24 mouse cellular contexts compared by ENCODE assay signal in the genomic region with DNA sequence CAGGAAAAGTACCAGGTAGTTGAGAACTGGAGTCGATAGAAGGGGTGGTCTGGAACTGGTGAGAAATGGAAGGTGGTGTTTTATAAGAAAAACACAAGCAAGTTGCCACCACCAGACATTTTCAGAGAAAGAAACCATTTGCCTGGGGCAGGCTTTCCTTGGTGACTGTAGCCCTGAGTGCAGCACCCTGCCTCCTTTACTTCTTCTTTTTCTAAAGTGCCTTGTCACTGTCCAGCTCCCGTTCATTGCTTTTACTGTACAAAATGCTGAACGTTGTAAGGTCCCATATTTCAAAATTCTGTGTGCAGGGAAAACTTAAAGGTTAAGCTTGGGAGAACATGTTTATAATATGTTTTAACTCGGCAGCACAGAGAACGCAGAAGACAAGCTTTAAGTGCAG.
"Had no signal": no experiment of that assay in that cellular context is flagged by ENCODE, and none has a peak within 500 bp of the region (broad histone marks: within the 10 kb centered on the region; RNA-seq: fewer than 3 reads in every experiment).

No protein-coding gene starts in this region.

- ATAC-seq: intestine, postnatal 0 days; liver, embryonic 12.5 days had no signal

- H3K27me3 ChIP-seq: kidney, embryonic 15.5 days; limb, embryonic 13.5 days; liver, embryonic 12.5 days; liver, embryonic 15.5 days; lung, embryonic 15.5 days; megakaryocyte, embryonic 14.5 days; neural tube, embryonic 12.5 days; neural tube, embryonic 15.5 days had no signal

- H3K4me1 ChIP-seq: liver, embryonic 12.5 days; liver, embryonic 15.5 days; midbrain, embryonic 10.5 days; neural tube, embryonic 12.5 days; neural tube, embryonic 15.5 days had no signal

- H3K4me3 ChIP-seq: kidney, embryonic 15.5 days; limb, embryonic 13.5 days; liver, embryonic 12.5 days; liver, embryonic 15.5 days; lung, embryonic 15.5 days; megakaryocyte, embryonic 14.5 days; midbrain, embryonic 10.5 days; neural tube, embryonic 12.5 days; neural tube, embryonic 15.5 days had no signal

- H3K36me3 ChIP-seq: kidney, embryonic 15.5 days; limb, embryonic 13.5 days; liver, embryonic 12.5 days; liver, embryonic 15.5 days; lung, embryonic 15.5 days; midbrain, embryonic 10.5 days; neural tube, embryonic 12.5 days; neural tube, embryonic 15.5 days had no signal

- H3K27ac ChIP-seq: kidney, embryonic 15.5 days; limb, embryonic 13.5 days; liver, embryonic 12.5 days; liver, embryonic 15.5 days; lung, embryonic 15.5 days; midbrain, embryonic 10.5 days; neural tube, embryonic 12.5 days; neural tube, embryonic 15.5 days; stomach, postnatal 0 days had no signal

- DNase-seq: kidney, adult 8-10 months; kidney, postnatal 10 days; kidney, postnatal 36 days; left cerebral cortex, postnatal 4 days; liver; lung, adult 18-20 months; lung, postnatal 10 days; lung, postnatal 36 days; midbrain, embryonic 14.5 days; retina, postnatal 1 day; thymus, adult 2 months; thymus, postnatal 14 days; thymus, postnatal 4 days had no signal

- H3K9me3 ChIP-seq: kidney, embryonic 15.5 days; limb, embryonic 13.5 days; liver, embryonic 12.5 days; liver, embryonic 15.5 days; lung, embryonic 15.5 days; megakaryocyte, embryonic 14.5 days; midbrain, embryonic 10.5 days; neural tube, embryonic 12.5 days; neural tube, embryonic 15.5 days had no signal
